Mouse (Mus musculus) embryonic facial prominence, embryonic 13.5 days (tissue): ENCODE data around the gene Map1a. TPM values are rescaled to one million over a fixed set of nuclear protein-coding genes. Genes with fewer than 3 reads are reported as not detected.

ENCODE experiments used
- polyA plus RNA-seq: library from polyadenylated mRNA; unstranded; fragments of >200 nt; fragmentation: Nextera tagmentation; extraction: Ambion mirVana; gene quantifications from 2 replicates; pipeline ENCODE4 v1.2.1, GENCODE M21; 2015

Map1a gene
- polyA plus RNA-seq, 1 experiment from 2014 or later, result 4.8 TPM

Other genes starting within 250 kb of the Map1a start
- 0.22 TPM in 1 of 2 replicates, not detected in the other for gene Tgm5, start 203.8 kb upstream of the Map1a start, polyA plus RNA-seq
- not detected in 2 replicates for gene Tgm7, start 179.8 kb upstream of the Map1a start, polyA plus RNA-seq
- gene Adal, start 149.2 kb upstream of the Map1a start, polyA plus RNA-seq, result 20.3 and 22.9 TPM in 2 replicates
- gene Lcmt2, start 148.9 kb upstream of the Map1a start, polyA plus RNA-seq, result 21.5 and 22.2 TPM in 2 replicates
- 68.0 and 71.4 TPM in 2 replicates for gene Tubgcp4, start 118.9 kb upstream of the Map1a start, polyA plus RNA-seq
- 11.1 and 11.9 TPM in 2 replicates for gene Zscan29, start 118.5 kb upstream of the Map1a start, polyA plus RNA-seq
- gene Trp53bp1, start 18.2 kb upstream of the Map1a start, polyA plus RNA-seq, result 95.8 and 96.5 TPM in 2 replicates
- gene Ppip5k1, start 65.8 kb downstream of the Map1a start, polyA plus RNA-seq, result 8.4 and 11.7 TPM in 2 replicates
- 12.9 and 19.7 TPM in 2 replicates for gene Ckmt1, start 68.1 kb downstream of the Map1a start, polyA plus RNA-seq
- gene Strc, start 97.6 kb downstream of the Map1a start, polyA plus RNA-seq, result not detected in 2 replicates
- gene Pdia3, start 124.2 kb downstream of the Map1a start, polyA plus RNA-seq, result 657 and 685 TPM in 2 replicates
- gene Catsper2, start 124.2 kb downstream of the Map1a start, polyA plus RNA-seq, result 3.3 and 3.8 TPM in 2 replicates
- gene Ell3, start 154.7 kb downstream of the Map1a start, polyA plus RNA-seq, result 12.2 and 22.4 TPM in 2 replicates
- gene Serf2, start 159.6 kb downstream of the Map1a start, polyA plus RNA-seq, result 552 and 638 TPM in 2 replicates
- gene Hypk, start 163.7 kb downstream of the Map1a start, polyA plus RNA-seq, result 129 and 139 TPM in 2 replicates
- gene Serinc4, start 167.2 kb downstream of the Map1a start, polyA plus RNA-seq, result 0.55 and 0.65 TPM in 2 replicates
- 63.3 and 64.2 TPM in 2 replicates for gene Mfap1b, start 184.5 kb downstream of the Map1a start, polyA plus RNA-seq
- gene Mfap1a, start 217.1 kb downstream of the Map1a start, polyA plus RNA-seq, result 31.4 and 39.4 TPM in 2 replicates
- 7.6 and 8.9 TPM in 2 replicates for gene Wdr76, start 217.1 kb downstream of the Map1a start, polyA plus RNA-seq